In genomic region chr3:101396061-101396460, GRCm38 (mm10) we compare ENCODE assay signal across 13 mouse cellular contexts. TPM values are rescaled to one million over a fixed set of nuclear protein-coding genes. Genes with fewer than 3 reads are reported as not detected.
DNase-seq lines count a peak whose midpoint lies in the region; ATAC-seq and TF ChIP-seq lines count a peak whose summit lies in the region.
"Had no signal": no experiment of that assay in that cellular context is flagged by ENCODE, and none has a peak within 500 bp of the region (broad histone marks: within the 10 kb centered on the region; RNA-seq: fewer than 3 reads in every experiment).

No protein-coding gene starts in this region.

- WGBS in heart, embryonic 11.5 days (ENCODE audit: insufficient replicate concordance) = 52% methylated on average over 3 of the region's 3 CpGs
- WGBS in lung, embryonic 16.5 days = 58% methylated on average over 3 of the region's 3 CpGs
- 81% methylated on average over 3 of the region's 3 CpGs for WGBS in lung, adult 2 months
- 36% methylated on average over 3 of the region's 3 CpGs for WGBS in intestine, postnatal 0 days
- WGBS in stomach, embryonic 16.5 days = 65% methylated on average over 3 of the region's 3 CpGs

- TF ChIP-seq POLR2A in lung, adult 2 months (IDR thresholded peaks at IDR 0.05; ENCODE audit: borderline replicate concordance, extremely low read depth, low read depth, low read length) = no peak

- H3K27me3 ChIP-seq in heart, embryonic 11.5 days (ENCODE audit: control insufficient read depth, insufficient read depth, low read length) = no peaks in the 10 kb centered on the region
- no peaks in the 10 kb centered on the region for H3K27me3 ChIP-seq in lung, embryonic 16.5 days (ENCODE audit: control insufficient read depth, insufficient read depth, low read depth, low read length)
- no peaks in the 10 kb centered on the region for H3K27me3 ChIP-seq in intestine, postnatal 0 days (replicated peaks; ENCODE audit: control insufficient read depth, insufficient read depth, low read length)
- H3K27me3 ChIP-seq in stomach, embryonic 16.5 days (ENCODE audit: control insufficient read depth, insufficient read depth, low read length) = no peaks in the 10 kb centered on the region

- H3K9ac ChIP-seq in heart, embryonic 11.5 days (ENCODE audit: low read depth, low read length) = no peak overlapping the region
- no peak overlapping the region for H3K9ac ChIP-seq in lung, embryonic 16.5 days (ENCODE audit: low read length)
- H3K9ac ChIP-seq in intestine, postnatal 0 days (ENCODE audit: low read depth, low read length) = no peak overlapping the region
- no peak overlapping the region for H3K9ac ChIP-seq in stomach, embryonic 16.5 days (ENCODE audit: low read length)

- H3K27ac ChIP-seq in heart, embryonic 11.5 days (ENCODE audit: low read depth, low read length) = peak overlapping the region; percentile 67
- peak overlapping the region; percentile 18 for H3K27ac ChIP-seq in lung, embryonic 16.5 days (ENCODE audit: low read length)
- peak overlapping the region; percentile 73 for H3K27ac ChIP-seq in intestine, postnatal 0 days (ENCODE audit: low read depth, low read length)
- peak overlapping the region; percentile 58 for H3K27ac ChIP-seq in stomach, embryonic 16.5 days (ENCODE audit: low read length)

- no peak overlapping the region for H3K4me3 ChIP-seq in heart, embryonic 11.5 days (ENCODE audit: low read depth, low read length)
- H3K4me3 ChIP-seq in lung, embryonic 16.5 days (ENCODE audit: low read length) = no peak overlapping the region
- H3K4me3 ChIP-seq in lung, adult 2 months (replicated peaks; ENCODE audit: extremely low read depth, low read depth, low read length) = no peak overlapping the region
- no peak overlapping the region for H3K4me3 ChIP-seq in intestine, postnatal 0 days (ENCODE audit: low read depth, low read length)
- no peak overlapping the region for H3K4me3 ChIP-seq in stomach, embryonic 16.5 days (replicated peaks; ENCODE audit: low read length)
- H3K4me3 ChIP-seq: erythroblast, embryonic 14.5 days; megakaryocyte, embryonic 14.5 days had no signal

- TF ChIP-seq CTCF in lung, adult 2 months (IDR thresholded peaks at IDR 0.05; ENCODE audit: insufficient read depth, low read length) = no peak
- no peak for TF ChIP-seq CTCF in intestine, postnatal 0 days (IDR thresholded peaks at IDR 0.05; ENCODE audit: low read depth)

- H3K36me3 ChIP-seq in heart, embryonic 11.5 days (ENCODE audit: control insufficient read depth, insufficient read depth, low read length) = no peaks in the 10 kb centered on the region
- H3K36me3 ChIP-seq in lung, embryonic 16.5 days (ENCODE audit: control insufficient read depth, insufficient read depth, low read length) = no peaks in the 10 kb centered on the region
- no peaks in the 10 kb centered on the region for H3K36me3 ChIP-seq in intestine, postnatal 0 days (ENCODE audit: control insufficient read depth, insufficient read depth)
- no peaks in the 10 kb centered on the region for H3K36me3 ChIP-seq in stomach, embryonic 16.5 days (ENCODE audit: control insufficient read depth, insufficient read depth, low read length)

- peak overlapping the region; percentile 23; the same call in 1 of the 2 replicates for H3K4me2 ChIP-seq in heart, embryonic 11.5 days
- H3K4me2 ChIP-seq in lung, embryonic 16.5 days (ENCODE audit: low read depth, low read length) = no peak overlapping the region
- H3K4me2 ChIP-seq in intestine, postnatal 0 days (replicated peaks; ENCODE audit: low read depth) = peak overlapping the region; percentile 13; the same call in 1 of the 2 replicates
- H3K4me2 ChIP-seq in stomach, embryonic 16.5 days (ENCODE audit: low read depth, low read length) = no peak overlapping the region

- no peak for DNase-seq in heart, adult 8-10 months (ENCODE audit: low spot score)
- no peak for DNase-seq in lung, adult 2 months
- DNase-seq in ovary, postnatal 36 days (ENCODE audit: low spot score) = no peak
- DNase-seq in cerebellum, postnatal 36 days = no peak
- DNase-seq: cerebellum, adult 11 months; thymus, postnatal 25 days had no signal

- H3K4me1 ChIP-seq in heart, embryonic 11.5 days (ENCODE audit: control insufficient read depth, insufficient read depth, low read length) = peaks cover 79% of the 10 kb centered on the region
- H3K4me1 ChIP-seq in lung, embryonic 16.5 days (replicated peaks; ENCODE audit: control insufficient read depth, insufficient read depth, low read length) = peaks cover 64% of the 10 kb centered on the region
- H3K4me1 ChIP-seq in lung, adult 2 months (ENCODE audit: control insufficient read depth, insufficient read depth, low read length) = peaks cover 8% of the 10 kb centered on the region; the same call in 1 of the 2 replicates
- peaks cover 31% of the 10 kb centered on the region for H3K4me1 ChIP-seq in intestine, postnatal 0 days (replicated peaks; ENCODE audit: control insufficient read depth, insufficient read depth, low read length)
- peaks cover 58% of the 10 kb centered on the region for H3K4me1 ChIP-seq in stomach, embryonic 16.5 days (ENCODE audit: control insufficient read depth, insufficient read depth, low read length)
- H3K4me1 ChIP-seq: megakaryocyte, embryonic 14.5 days had no signal

- no peaks in the 10 kb centered on the region for H3K9me3 ChIP-seq in heart, embryonic 11.5 days (replicated peaks; ENCODE audit: control insufficient read depth, low read length)
- no peaks in the 10 kb centered on the region for H3K9me3 ChIP-seq in lung, embryonic 16.5 days (ENCODE audit: control insufficient read depth, low read length)
- no peaks in the 10 kb centered on the region for H3K9me3 ChIP-seq in intestine, postnatal 0 days (ENCODE audit: control insufficient read depth)
- H3K9me3 ChIP-seq in stomach, embryonic 16.5 days (replicated peaks; ENCODE audit: control insufficient read depth, low read length) = no peaks in the 10 kb centered on the region
- H3K9me3 ChIP-seq: megakaryocyte, embryonic 14.5 days had no signal

- no peak for ATAC-seq in heart, embryonic 11.5 days (replicated peaks; ENCODE audit: insufficient number of reproducible peaks, low FRiP score, low TSS enrichment)
- no peak for ATAC-seq in lung, embryonic 16.5 days (ENCODE audit: low read depth)
- ATAC-seq in intestine, postnatal 0 days = peak; percentile 91
- no peak for ATAC-seq in stomach, embryonic 16.5 days (ENCODE audit: insufficient read depth, low FRiP score)
- ATAC-seq: hindbrain, embryonic 16.5 days had no signal

RNA-seq across cellular contexts. Expression of gene Igsf3, which starts 19.2 kb away (rescaled TPM):
- polyA plus RNA-seq in heart, embryonic 11.5 days (2014; fragmentation: Nextera tagmentation; extraction: Ambion mirVana) = 28.1 and 31.3 TPM in 2 replicates
- 10 to 100 TPM; 10.1 to 12.3 (median 12.0) TPM for total RNA-seq in heart, adult 8-10 months (2022)
- 40.5 and 40.6 TPM in 2 replicates for polyA plus RNA-seq in lung, embryonic 16.5 days (2015; fragmentation: Nextera tagmentation; extraction: Ambion mirVana)
- polyA plus RNA-seq in lung, adult 2 months (2012; rRNA removed) = 7.3 and 8.0 TPM in 2 replicates
- 13.0 and 14.2 TPM in 2 replicates for polyA plus RNA-seq in intestine, postnatal 0 days (2015; fragmentation: Nextera tagmentation; extraction: Ambion mirVana)
- polyA plus RNA-seq in stomach, embryonic 16.5 days (2015; fragmentation: Nextera tagmentation; extraction: Ambion mirVana) = 35.3 and 36.7 TPM in 2 replicates

Comparison
In these comparisons a context has a peak if more than half of its experiments do, and no peak if none do; other contexts are left out.
1. H3K27ac ChIP-seq: peak in every context shown above with its lines; median percentile 73 in intestine, postnatal 0 days; 67 in heart, embryonic 11.5 days; 58 in stomach, embryonic 16.5 days; 18 in lung, embryonic 16.5 days.
2. H3K4me2 ChIP-seq: peak in heart, embryonic 11.5 days (single experiment) and intestine, postnatal 0 days (single experiment); none in lung, embryonic 16.5 days (single experiment) and stomach, embryonic 16.5 days (single experiment).